Mouse (Mus musculus): ENCODE data around the gene Tnrc18. TPM values are rescaled to one million over a fixed set of nuclear protein-coding genes. Genes with fewer than 3 reads are reported as not detected.

Tnrc18 gene
- total and polyA plus RNA-seq, 2 experiments from 2014 or later = 19.4 to 114 TPM

DNA sequence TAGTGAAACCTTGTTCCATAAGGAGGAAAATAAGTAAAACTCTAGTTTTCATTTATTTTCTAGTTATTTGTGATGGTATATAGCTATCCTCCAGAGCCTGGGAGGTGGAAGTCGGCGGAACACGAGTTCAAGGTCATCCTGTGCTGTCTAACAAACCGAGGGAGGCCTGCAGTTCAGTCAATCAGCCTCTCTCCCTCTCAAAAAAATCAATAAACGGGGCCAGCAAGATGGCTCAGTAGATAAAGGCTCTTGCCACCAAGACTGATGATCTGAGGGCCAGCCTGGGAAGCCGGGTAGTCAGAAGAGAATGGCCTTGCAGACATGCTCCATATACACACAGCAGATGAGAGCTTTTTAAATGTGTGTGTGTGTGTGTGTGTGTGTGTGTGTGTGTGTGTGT lies 6.6 kb upstream of the Tnrc18 start:
- TF ChIP-seq CTCF (IDR thresholded peaks at IDR 0.05) = no peak
- DNase-seq (ENCODE audit: low spot score) (no peak), ATAC-seq (ENCODE audit: low FRiP score) (no peak)
- H3K9ac ChIP-seq (replicated peaks; ENCODE audit: low read length, poor library complexity, severe bottlenecking) = peak overlapping the region; percentile 86
- 18% methylated on average over 6 of the region's 6 CpGs for WGBS
- H3K36me3 ChIP-seq (ENCODE audit: insufficient read depth, low read length) = no peaks in the 10 kb centered on the region
- peak overlapping the region; percentile 100 for H3K27ac ChIP-seq (ENCODE audit: low read depth, low read length)
- H3K9me3 ChIP-seq (ENCODE audit: low read length) = no peaks in the 10 kb centered on the region
- H3K4me1 ChIP-seq (ENCODE audit: insufficient read depth, low read length) = peaks cover 27% of the 10 kb centered on the region
- H3K4me3 ChIP-seq (ENCODE audit: low read depth, low read length) = peak overlapping the region; percentile 98; the same call in 1 of the 2 replicates
- no peaks in the 10 kb centered on the region for H3K27me3 ChIP-seq (ENCODE audit: insufficient read depth, low read length)
- peak overlapping the region; percentile 95 for H3K4me2 ChIP-seq (ENCODE audit: low read depth, low read length, poor library complexity, severe bottlenecking)

DNA sequence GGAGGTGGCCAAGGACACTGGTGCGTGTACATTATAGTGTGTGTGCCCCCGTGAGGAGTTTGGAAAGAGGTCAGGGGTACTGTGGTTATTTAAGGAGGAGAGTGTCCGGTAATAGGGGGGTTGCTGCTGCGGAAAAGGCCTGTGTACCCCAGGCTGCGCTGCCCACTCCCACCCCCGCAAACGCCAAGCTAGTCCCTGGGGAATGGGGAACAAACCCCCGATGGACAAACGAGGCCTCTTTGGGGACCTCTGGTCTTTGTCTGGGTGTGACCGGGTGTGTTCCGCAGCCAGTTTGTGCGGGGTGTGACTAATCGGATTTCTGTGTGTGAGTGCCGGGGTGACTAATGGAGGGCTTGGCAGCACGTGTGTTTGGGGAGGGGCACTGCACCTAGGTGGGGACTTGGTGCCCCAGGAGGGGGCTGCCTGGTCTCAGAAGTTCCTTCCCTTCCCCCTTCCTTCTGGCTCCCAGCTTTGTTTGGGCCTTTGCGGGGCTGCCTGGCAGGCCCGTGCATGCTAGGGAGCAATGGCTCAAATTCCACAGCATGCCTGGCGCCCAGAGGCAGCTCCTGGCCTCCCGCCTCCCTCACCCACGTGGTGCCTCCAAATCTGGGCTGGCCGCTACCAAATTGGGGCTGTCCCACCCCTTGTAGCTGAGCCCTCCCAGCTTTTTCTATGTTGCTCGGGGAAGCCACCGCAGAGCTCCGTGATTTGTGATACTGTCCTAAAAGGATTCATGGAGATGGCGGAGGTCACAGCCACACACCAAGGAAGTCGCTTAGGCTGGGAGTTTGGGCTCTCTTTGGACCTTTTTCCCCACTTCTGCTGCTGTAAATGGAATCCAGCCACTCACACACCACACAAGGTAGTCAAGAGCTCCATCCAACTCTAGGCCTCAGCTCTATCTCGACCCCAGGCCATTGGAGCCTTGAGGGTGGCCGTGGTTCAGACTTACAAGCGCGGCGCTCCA lies 5.9 kb upstream of the Tnrc18 start:
- Histone ChIP-seq H3K4me2 (ENCODE audit: low read depth, low read length, poor library complexity, severe bottlenecking) (peak overlapping the region; percentile 95), H3K9me3 (ENCODE audit: low read length) (no peaks in the 10 kb centered on the region), H3K4me3 (ENCODE audit: low read depth, low read length) (peak overlapping the region; percentile 98), H3K36me3 (ENCODE audit: insufficient read depth, low read length) (no peaks in the 10 kb centered on the region), H3K27me3 (ENCODE audit: insufficient read depth, low read length) (no peaks in the 10 kb centered on the region), H3K27ac (ENCODE audit: low read depth, low read length) (peak overlapping the region; percentile 100), H3K4me1 (ENCODE audit: insufficient read depth, low read length) (peaks cover 27% of the 10 kb centered on the region), H3K9ac (replicated peaks; ENCODE audit: low read length, poor library complexity, severe bottlenecking) (peak overlapping the region; percentile 86)
- peak; percentile 81 for DNase-seq (ENCODE audit: low spot score)
- WGBS = 7% methylated on average over 31 of the region's 31 CpGs
- ATAC-seq (ENCODE audit: low FRiP score) = peak; percentile 6; the same call in 1 of the 2 replicates
- TF ChIP-seq CTCF (IDR thresholded peaks at IDR 0.05) = no peak

DNA sequence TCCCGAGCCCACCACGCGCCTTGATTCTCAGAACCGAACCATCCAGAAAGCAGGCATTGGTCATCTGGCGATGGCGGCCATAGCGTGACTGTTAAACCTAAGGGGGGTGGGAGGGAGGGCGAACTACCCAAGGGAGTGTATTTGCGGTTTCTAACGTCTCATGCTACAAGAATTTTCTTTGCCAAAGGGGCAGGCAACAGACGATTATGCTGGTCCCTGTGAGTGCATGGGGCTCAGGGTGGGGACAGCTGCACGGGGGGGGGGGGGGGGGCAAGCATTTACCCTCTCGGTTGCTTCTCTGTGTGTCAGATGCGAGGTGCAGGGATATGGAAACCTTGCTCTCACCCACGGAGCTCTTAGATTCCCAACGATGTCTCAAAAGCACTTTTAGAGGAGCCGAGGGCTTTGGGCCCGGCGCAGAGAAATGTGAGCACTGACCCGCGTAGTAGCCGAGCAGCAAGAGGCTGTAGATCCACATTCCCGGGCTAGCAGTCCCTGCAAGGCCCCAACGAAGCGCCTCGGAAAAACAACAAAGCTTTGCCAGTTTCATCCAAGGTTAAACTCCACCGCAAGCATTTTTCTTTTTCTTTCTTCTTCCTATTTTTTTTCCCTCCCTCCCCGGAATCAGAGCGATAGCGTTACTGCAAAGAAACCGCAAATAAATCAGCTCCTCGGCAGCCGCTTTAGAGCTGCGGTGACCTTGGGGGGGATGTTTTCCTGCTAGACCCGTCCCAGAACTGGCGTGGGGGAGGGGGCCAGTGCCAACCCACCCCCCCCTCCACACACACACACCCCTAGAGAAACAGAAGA lies 5.0 kb upstream of the Tnrc18 start:
- Histone ChIP-seq H3K4me3 (ENCODE audit: low read depth, low read length) (peak overlapping the region; percentile 98), H3K9ac (replicated peaks; ENCODE audit: low read length, poor library complexity, severe bottlenecking) (peak overlapping the region; percentile 86), H3K36me3 (ENCODE audit: insufficient read depth, low read length) (no peaks in the 10 kb centered on the region), H3K4me2 (ENCODE audit: low read depth, low read length, poor library complexity, severe bottlenecking) (peak overlapping the region; percentile 95), H3K4me1 (ENCODE audit: insufficient read depth, low read length) (peaks cover 27% of the 10 kb centered on the region), H3K27ac (ENCODE audit: low read depth, low read length) (peak overlapping the region; percentile 100), H3K9me3 (ENCODE audit: low read length) (no peaks in the 10 kb centered on the region), H3K27me3 (ENCODE audit: insufficient read depth, low read length) (no peaks in the 10 kb centered on the region)
- under 1% methylated on average over 36 of the region's 36 CpGs for WGBS
- no peak for TF ChIP-seq CTCF (IDR thresholded peaks at IDR 0.05)
- peak; percentile 54 for DNase-seq (ENCODE audit: low spot score)
- no peak for ATAC-seq (ENCODE audit: low FRiP score)

DNA sequence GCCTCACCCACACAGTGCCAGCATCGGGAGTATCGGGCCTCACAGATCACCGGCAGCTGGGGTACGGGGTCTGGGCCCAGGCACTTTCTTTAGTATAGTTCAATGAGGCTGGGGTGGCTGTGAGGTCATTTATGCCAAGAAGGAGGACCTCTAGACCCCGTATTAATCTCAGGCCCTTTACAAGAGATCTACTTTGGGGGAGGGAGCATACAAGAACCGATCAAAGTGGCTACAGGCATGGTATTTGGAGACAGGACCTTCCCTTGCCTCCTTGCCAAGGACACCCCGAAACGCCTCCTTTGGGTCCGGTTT lies 4.5 kb upstream of the Tnrc18 start:
- under 1% methylated on average over 9 of the region's 9 CpGs for WGBS
- Histone ChIP-seq H3K27ac (ENCODE audit: low read depth, low read length) (peak overlapping the region; percentile 100), H3K4me3 (ENCODE audit: low read depth, low read length) (peak overlapping the region; percentile 98), H3K9ac (replicated peaks; ENCODE audit: low read length, poor library complexity, severe bottlenecking) (peak overlapping the region; percentile 86), H3K4me1 (ENCODE audit: insufficient read depth, low read length) (peaks cover 27% of the 10 kb centered on the region), H3K36me3 (ENCODE audit: insufficient read depth, low read length) (no peaks in the 10 kb centered on the region), H3K27me3 (ENCODE audit: insufficient read depth, low read length) (no peaks in the 10 kb centered on the region), H3K4me2 (ENCODE audit: low read depth, low read length, poor library complexity, severe bottlenecking) (peak overlapping the region; percentile 95), H3K9me3 (ENCODE audit: low read length) (no peaks in the 10 kb centered on the region)
- no peak for TF ChIP-seq CTCF (IDR thresholded peaks at IDR 0.05)
- no peak for ATAC-seq (ENCODE audit: low FRiP score)
- DNase-seq (ENCODE audit: low spot score) = no peak

DNA sequence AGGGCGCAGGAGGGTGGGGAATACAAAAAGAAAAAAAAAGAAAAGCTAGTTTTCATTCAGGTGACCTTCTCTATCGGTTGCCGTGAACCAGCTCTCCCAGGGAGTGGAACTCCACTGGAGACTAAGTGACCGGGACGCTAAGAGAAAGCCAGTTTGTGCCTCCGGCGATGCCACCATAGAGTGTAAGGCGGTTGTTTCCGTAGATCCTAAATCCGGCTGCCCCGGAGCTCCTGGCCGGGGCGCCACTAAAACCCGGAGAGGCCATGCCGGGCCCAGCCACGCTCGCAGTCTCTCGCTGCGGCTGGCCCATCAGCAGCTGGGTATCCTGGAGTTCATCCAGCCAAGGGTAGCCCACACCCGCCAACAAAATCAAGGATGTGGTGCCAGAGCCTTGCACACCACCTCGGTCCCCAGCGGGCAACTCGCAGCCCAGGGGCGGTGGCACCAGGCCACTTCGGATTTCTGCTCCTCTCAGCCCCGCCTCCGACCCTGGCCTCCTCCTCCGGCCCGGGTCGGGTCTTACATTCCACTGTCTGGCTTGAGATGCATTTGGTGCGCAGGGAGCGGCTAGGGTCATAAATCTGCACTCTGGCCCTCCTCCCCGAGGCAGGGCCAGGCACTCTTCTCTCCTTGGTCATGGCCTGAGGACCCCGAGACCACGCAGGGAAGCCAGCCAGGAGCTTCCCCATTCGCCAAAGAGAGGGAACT lies 4.0 kb upstream of the Tnrc18 start:
- no peaks in the 10 kb centered on the region for H3K27me3 ChIP-seq (ENCODE audit: insufficient read depth, low read length)
- ATAC-seq (ENCODE audit: low FRiP score) (no peak), DNase-seq (ENCODE audit: low spot score) (peak; percentile 91)
- H3K27ac ChIP-seq (ENCODE audit: low read depth, low read length) = peak overlapping the region; percentile 100
- H3K4me3 ChIP-seq (ENCODE audit: low read depth, low read length) = peak overlapping the region; percentile 98
- no peaks in the 10 kb centered on the region for H3K36me3 ChIP-seq (ENCODE audit: insufficient read depth, low read length)
- WGBS = under 1% methylated on average over 35 of the region's 36 CpGs
- H3K4me1 ChIP-seq (ENCODE audit: insufficient read depth, low read length) = peaks cover 27% of the 10 kb centered on the region
- peak overlapping the region; percentile 95 for H3K4me2 ChIP-seq (ENCODE audit: low read depth, low read length, poor library complexity, severe bottlenecking)
- TF ChIP-seq CTCF (IDR thresholded peaks at IDR 0.05) = no peak
- H3K9me3 ChIP-seq (ENCODE audit: low read length) = no peaks in the 10 kb centered on the region
- peak overlapping the region; percentile 86 for H3K9ac ChIP-seq (replicated peaks; ENCODE audit: low read length, poor library complexity, severe bottlenecking)
